Mouse (Mus musculus) cerebellum, postnatal 25 days (tissue): ENCODE results near the gene Sfrp5.

Experiments used
- DNase-seq, 2 experiments: peaks; one replicate each; pipeline ENCODE4 v3.0.0; 2021; ENCODE audit warnings: mixed read lengths in 2 of 2

Gene Sfrp5

DNA sequence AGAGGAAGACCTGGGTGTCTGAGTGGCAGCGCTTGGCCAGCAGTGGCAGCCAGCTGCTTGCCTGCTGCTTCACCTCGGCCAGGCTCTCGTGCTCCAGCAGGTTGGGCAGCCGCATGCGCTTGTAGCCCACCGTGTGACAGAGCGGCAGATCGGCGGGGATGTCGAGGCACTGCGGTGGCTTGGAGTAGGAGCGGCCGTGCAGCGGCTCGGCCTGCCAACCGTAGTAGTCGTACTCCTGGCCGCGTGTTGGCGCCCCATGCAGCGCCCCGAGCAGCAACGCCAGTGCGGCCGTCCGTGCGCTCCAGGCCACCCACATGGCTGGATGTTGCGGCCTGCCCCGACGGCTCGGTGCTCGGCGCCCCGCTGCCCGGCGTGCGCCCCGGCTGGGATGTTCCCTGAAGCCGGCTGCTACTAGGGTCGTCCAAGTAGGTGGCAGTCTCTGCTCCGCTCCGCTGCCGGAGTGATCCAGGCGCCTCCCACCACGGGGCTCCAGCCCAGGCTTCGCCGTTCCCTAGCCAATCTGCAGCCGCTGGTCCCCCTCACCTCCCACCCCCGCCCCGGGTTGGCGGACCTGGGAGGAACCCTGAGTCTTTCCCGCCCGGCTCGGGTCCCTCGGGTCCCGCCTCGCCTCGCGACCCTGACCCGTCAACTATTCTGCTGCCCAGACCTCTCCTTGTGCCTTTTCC is at the start of gene Sfrp5:
TSS of gene Sfrp5 (minus strand) at position 557 of the 686 bp plus-strand sequence.
- DNase-seq, result peak in 1 of 2 experiments; percentile 41

DNA sequence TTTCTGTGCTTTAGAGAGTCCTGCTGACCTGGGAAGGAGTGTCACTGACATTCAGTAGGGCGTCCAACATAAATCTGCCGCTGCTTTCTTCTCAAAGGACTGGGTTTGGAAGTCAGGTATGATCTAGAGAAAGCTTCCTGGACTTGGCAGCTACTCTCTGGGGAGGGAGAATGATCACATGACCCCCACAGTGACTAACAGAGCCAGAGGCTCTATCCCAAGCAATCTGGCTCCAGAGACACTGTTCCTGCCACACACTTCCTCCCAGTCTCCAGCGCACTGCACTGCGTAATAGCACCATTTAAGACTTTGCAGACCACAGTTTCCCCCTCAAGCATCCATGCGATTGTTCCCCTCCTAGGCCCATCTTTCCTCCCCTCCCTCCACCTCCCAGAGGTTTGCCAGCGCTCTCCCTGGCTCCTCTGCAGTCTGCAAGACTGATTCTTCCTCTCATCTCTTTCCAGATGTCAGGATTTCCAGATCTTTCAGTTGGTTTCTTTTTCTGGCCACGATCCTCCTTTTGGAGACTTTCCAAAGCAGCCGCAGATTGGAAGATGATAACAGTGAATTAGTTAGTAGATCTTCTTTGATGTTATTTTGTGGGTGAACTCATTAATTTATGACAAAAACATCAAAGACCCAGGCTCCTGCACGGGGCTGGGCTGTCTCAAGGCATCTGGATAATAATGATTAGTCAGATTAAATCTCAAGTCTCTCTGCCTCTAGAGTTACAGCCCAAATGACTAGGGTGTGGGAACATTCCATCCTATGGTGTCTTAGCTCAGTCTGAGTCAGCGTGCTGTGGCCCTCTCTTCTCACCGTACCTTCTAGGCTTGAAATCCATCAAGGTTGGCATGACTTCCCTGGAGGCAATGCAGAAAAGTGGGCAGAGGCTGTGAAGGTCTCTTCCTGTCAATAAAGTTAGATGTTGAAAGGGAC is 48.2 kb upstream of the Sfrp5 start:
- no peak for DNase-seq

DNA sequence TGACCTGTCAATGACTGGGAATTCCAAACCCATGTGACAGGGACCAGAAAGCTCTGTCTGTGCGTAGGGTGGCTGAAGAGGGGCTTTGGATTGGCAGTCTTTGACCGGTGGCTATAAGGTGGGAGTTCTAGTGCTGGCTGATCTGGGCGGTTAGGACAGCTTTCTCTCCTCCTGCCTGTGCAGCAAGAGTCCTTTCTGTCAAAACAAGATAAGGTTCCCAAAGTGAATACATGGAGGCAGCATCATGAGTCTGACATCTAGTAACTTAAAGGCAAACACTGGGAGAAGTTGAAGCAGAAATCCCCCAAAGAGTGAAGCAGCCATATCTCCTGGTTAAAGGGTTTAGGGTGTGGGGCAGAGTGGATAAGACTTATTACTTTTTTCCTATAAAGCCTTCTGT is 45.5 kb upstream of the Sfrp5 start, which contains the start of gene Golga7b:
TSS of gene Golga7b (plus strand) at position 56 of the 400 bp plus-strand sequence.
- no peak for DNase-seq

DNA sequence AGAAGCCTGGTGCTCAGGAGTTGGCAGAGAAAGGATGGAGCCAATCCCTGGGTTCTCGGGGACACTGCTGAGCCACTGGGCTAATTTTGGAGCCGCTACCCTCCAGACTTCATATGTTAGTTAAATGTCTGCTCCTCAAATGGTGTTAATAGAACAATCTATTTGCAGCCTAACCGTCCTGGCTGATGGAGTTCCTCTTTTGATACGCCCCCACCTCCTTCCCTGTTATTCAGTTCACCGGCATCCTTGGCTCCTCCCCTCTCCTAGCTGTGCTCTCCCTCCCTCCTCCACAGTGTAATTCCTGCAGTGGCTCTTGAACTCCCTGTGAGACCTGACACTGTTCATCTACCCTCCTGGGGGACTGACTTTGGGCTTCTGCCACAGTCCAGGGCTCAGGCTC is 44.6 kb upstream of the Sfrp5 start:
- no peak for DNase-seq

DNA sequence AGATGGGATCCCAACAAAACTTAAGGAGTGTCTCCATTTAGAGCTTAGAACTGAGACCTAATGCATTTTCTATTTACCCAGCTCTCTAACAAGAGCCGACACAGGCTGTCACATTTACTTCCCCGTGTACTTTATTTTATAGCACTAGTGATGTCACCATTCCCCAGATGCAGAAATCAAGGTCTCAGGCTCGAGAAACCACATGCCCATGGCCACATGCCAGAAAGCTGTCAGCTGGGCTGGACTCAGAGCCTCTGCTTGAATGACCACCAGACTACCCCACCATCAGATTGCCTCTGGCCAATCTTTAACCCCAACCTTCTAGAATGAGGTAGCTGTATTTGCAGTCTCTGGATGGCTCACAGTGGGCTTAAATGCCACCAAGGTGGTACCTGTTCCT is 41.3 kb upstream of the Sfrp5 start:
- no peak for DNase-seq

DNA sequence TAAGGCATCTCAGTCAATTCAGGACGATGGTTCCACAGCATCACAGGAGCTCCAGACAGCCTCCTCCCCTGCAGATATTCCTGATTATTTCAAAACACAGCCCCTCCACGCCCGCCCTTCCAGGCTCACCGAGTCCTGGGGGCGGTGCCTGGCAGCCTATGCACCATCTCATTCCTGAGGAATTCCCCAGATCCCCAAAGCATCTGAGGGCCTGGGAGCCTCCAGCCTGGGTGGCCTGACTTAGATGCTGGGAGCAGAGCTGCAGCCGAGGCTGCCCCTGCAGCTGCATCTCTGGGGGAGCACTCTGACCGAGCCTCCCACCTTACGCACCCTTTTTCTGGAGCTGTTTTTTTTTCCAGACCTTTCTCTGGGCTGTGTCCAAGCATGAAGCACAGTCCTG is 38.8 kb upstream of the Sfrp5 start:
- DNase-seq, result no peak

DNA sequence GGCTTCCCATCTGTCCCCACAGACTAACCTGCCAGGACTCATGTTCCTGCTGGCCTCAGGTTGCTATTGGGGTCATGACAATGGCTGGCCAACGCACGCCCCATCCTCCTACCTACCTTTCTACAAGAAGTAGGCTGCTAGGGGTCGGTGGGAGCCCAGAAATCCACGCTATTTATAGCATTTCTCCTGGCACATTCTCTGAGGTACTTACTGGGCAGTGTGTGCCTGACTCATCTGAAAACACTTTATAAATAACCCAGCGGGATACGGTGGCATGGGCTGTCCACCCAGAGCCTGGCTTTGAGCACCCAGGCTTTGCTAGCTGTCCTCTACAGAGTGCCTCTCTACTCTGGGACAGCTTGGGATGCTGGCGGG is 36.3 kb upstream of the Sfrp5 start:
- DNase-seq, result peak in 1 of 2 experiments; percentile 38

DNA sequence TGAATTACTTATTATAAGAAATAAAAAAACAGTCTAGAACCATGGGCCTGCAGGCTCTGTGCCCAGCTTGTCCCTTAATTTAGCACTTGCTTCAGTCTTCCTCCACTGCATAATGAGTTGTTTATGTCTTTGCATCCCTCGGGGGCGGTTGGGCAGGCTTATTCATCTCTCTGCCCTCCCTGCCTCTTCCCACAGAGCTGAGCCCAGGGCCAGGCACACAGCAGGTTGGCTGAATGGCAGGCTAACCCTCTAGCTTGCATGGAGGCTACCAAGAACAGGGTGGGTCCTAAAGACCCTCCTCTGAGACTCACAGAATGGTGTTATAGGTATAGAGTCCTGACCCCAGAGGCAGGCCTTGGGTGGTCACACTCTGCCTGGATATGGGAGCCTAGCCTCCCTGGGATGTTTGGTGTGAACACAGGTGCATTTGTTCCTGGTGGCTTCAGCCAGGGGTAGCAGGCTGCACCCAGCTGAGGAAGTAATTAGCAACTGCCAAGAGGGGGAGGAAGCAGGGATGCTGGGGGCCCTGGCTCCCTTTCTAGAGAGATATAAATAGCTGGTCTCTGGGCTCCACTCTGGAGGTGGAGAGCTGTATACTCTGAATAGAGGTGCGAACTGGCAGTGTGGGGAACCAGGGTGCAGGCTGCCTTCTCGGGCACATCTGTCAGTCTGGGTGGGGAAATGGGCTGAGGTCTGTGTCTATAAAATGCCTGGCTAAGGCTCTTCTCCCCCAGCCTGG is 35.7 kb upstream of the Sfrp5 start:
- peak; percentile 34 to 37 for DNase-seq

DNA sequence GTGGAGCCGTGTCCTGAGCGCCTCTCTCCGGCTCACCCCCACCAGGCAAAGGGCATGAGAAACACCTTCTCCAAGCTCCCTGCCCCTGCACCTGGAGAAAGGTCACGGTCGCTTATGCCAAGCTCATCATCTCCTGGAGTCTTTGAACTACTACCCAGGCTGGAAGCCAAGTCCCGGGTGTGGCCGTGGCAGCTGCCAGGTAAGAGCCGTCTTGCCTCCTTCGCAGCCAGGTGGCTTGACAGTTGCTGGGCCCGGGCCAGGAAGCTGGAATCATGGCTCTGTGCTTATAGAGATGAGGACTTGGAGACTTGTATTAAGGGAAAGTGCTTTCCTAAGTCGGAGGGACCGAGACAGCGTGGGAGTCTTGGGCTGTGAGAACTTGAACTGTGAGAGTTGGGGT is 28.9 kb upstream of the Sfrp5 start:
- peak; percentile 72 to 81 for DNase-seq

DNA sequence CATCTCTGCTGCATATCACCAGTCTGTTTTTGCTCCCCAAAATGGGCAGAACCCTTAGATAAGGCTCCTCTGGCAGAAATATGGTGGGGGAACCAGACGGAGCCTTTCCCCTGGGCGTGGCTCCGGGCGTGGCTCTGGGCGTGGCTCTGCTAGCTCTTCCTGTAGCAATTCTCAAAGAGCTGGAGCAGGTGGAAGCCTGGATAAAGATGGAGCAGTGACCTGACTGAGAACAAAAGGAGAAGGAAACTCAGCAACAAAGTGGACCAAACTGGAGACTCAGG is 28.2 kb upstream of the Sfrp5 start:
- no peak for DNase-seq

DNA sequence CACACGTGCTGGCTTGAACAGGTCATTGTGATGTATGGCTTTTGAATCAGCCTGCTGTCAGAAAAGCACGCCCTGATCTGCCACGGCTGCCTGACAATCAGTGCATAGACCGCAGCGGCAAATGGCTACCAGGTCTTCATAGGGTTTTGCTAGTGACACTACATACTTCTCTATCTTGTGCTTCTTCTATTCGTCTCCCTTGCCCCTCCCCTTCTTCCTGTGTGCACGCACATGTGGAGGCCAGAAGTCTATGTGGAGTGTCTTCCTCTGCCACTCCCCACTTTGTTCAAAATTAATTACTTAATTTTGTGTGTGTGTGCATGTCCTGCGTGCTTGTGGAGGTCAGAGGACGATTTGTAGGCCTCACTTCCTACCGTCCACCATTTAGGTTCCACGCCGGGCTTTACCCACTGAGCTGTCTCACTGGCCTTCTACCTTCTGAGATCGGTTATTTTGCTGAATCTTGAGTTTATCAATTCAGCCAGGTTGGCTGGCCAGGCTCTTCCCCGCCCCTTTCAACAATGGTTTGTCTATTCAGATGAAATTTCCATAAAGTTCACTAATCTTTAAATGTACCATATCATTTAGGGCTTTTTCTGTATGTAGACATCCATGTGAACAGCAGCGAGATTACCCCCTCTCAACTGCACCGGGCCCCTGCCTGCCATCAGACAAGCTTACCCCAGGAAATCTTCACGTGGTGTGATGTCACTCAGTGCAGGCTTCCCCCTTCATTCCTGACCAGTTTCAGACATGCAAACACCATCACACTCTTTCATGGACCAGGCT is 27.6 kb upstream of the Sfrp5 start:
- no peak for DNase-seq

DNA sequence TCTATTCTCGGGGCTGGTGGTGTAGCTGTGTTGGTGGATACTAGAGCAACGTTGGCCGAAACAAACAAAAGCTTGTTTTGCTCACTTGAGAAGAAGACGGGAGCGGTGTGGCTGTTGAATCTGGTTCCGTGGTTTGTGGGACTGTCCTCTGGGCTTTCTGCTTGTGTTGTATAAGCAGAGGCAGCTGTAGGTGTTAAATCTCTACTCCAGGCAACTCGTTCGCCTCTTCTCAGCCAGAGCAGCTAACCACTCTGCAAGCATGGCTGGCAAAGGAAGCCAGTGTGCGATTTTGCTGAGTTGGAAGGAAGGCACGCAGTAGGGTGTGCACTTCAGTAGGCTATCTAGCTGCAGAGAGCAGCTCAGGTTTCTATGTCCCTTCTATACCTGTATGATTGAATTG is 24.4 kb upstream of the Sfrp5 start:
- no peak for DNase-seq

DNA sequence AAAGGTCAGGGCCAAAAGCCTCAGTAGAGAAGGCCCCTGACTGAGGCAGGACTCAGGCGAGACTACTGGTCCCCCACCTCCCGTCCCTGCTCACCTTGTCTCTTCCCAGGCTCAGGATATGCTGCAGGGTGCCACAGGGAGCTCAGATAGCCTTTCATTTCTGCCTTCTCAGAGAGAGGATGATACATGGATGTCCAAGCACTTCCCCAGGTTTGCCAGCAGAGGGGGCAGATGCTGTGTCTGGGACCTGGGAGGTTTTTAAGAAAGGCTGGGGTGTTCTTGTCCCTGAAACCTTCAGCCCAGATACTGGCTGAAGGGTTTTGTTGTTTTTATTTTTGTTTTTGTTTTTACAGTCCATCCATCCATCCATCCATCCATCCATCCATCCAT is 15.3 kb upstream of the Sfrp5 start:
- DNase-seq, result peak; percentile 79 to 83

DNA sequence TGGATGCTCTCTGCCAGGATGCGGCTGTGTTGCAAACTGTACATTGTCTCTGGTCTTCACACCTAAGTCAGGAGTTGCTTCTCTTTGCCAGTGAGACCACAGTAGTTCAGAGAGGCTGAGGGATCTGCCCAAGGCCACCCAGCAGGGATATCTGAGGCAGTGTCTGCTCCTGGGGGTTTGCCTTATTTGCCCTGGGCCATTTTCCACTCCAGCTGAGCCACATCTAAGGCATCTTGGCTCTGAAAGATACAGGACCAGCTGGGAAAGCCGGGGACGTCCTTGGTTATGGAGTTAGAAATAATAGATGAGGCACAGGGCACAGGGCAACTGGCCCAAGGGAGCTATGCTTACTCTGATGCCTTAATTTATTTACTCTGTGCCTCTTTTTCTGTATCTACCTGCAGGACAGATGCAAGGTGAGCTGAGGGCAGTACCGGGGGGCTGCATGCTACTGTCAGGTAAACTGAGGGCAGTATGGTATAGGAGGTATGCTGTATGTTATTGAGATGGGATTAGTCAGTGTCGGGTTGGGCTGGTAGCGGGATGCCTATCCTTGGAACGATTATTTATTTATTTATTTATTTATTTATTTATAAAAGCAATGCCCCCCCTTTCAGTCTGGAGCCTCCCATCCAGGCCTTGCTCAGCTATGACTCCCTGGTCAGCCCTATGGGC is 14.8 kb upstream of the Sfrp5 start:
- DNase-seq, result peak in 1 of 2 experiments; percentile 50

DNA sequence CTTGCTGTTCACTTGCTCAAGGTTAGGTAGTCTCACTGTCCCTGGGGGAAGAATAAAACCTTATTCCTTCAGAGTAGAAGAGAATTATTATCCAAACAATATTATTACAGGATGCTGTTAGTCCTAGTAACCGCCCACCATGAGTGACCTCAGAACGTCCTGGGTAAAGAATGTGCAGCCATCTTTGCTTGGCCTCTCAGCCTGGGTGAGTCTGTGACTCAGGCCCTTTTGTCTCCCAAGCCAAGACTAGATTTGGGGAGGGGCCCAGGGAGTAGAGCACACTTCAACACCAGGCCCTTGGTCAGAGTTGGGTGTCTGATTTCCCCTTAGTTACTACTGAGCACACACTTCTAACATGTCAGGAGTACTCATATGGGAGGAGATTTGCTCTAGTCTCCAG is 12.5 kb upstream of the Sfrp5 start:
- DNase-seq, result no peak

DNA sequence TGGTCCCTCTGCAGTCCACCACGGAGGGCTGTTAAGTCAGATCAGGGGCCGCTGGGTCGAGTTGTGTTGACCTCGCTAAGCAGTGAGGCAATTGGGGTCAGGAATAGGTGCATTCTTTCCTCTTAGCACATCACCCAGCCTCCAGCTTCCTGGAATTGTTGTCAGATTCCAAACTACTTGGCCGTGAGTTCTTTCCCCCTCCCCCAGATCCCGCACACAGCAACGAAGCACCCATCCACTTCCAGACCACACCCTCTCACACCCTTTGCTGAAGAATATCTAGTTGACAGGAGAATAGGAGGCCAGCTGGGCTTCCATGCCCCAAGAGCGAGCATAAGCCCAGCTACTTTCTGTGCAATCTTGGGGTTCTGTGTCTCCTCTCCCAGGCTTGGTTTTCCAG is 9.9 kb upstream of the Sfrp5 start:
- no peak for DNase-seq

DNA sequence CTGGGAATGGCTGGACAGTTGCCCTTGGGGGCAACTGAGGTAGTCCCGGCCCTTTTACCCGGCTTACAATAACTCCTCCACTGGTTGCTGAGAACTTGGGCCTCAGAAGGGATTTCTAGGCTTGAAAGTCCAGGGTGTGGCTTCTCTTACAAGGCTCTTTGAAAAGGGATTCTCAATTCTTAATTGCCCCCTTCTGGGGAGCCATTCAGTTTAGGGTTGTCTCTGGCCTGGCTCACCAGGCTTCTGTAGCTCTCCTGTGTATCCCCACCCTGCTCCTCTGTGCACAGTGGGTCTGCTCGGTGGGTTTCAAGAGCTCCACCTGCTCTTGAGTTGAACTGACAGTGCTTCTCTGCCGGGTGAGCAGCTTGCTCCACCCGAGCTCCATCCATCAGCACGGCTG is 7.9 kb upstream of the Sfrp5 start:
- DNase-seq, result no peak

DNA sequence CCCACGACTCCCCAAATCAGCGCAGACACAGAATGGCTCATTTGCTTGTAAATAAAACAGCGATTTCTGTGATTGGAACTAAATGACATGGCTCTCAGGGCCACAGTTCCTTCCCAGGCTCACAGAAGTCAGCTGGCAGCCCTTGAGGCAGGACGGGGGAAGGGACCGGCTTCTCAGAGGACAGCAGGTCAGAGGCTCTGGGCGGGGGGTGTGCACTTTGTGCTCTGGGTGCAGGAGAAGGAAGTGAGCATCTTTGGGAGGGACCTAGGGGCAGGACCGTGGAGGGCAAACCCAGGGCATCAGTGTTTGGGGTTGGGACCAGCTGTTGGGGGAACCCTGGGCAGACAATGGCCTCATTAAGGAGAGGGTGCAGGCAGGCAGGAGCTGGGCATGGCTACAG is 7.4 kb upstream of the Sfrp5 start:
- no peak for DNase-seq

DNA sequence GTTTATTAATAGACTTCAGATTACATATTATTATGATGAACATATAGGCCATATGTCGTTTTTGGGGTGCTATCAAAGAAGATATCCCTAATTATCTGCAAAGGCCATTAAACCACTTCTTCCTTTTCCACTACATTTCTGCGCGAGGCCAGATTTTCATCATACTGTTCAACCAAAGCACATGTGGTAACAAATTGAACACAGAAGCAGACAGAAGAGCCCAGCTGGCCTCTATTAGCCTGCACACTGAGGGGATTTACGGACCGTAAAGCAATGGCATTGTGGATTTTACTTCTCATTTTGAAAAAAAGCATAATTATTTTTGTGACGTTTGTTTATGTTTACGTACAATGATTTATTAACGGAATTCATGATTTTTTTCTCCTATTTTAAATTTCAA is 3.1 kb upstream of the Sfrp5 start:
- no peak for DNase-seq

DNA sequence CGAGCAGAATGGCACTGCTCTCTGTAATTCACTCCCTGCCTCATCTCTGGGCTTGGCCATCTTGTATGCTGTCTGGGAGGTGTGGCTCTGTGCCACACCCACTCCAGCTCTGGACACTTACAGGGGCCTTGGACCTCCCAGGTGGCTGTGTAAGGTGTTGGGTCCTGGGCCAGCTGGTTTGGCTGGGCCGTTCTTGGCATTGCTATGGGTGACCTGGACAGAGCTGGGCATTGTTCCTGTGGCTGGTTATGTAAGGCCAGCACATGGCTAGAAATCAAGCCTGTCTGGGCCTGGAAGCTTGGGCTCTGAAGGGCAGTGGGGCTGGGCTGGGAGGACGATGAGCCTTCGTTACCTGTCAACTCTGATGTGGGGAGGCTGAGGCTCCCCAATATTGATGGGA is 2.3 kb upstream of the Sfrp5 start:
- DNase-seq, result peak; percentile 87 to 88

DNA sequence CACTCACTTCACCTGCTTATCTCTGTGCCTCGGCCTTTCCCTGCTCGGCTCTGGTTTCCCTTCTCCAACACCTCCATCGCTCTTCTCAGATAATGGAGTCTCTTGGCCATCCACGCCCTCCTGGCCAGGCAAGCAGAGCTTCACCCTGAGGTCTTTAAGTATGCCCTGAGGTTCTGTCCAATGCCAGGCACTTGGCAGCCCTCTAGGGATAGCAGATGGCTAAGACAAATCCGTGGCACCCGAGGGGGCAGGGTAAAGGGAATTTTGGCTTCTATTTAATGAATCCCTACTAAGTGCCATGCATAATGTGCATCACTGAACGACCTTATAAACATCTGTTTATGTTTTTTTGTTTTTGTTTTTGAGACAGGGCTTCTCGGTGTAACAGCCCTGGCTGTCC is 415 bp upstream of the Sfrp5 start:
- DNase-seq, result peak; percentile 44 to 60

DNA sequence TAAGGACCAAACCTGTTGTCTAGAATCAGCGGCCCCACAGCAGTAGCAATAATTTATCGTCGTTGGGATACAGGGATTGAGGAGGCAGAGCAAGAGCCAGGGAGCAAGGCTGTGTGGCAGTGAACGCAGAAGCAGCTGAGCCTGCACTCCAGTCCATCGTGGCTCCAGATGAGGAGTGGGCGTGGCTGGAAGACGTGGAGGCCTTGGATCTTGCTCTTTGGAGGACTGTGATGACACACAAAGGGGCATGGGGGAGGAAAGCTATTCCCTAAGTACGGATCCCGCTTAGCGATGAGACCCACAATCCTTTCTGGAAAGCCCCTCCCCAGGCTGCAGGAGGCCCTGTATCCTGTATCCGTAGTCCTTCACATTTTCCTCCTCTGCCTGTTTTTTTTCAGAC is 4.0 kb downstream of the Sfrp5 start:
- no peak for DNase-seq
